Mouse (Mus musculus) layer of hippocampus, postnatal 14 days (tissue): ENCODE results near the gene Ddx5. TPM values are rescaled to one million over a fixed set of nuclear protein-coding genes. Genes with fewer than 3 reads are reported as not detected.
"Not testable (repeated sequence)": the region's sequence is repeated elsewhere in the genome, so short reads cannot be mapped to it uniquely, and the experiment has no call there.

ENCODE experiments used
- DNase-seq, 2 experiments: peaks; one replicate each; pipeline ENCODE4 v3.0.0; 2021 to 2022; ENCODE audit warnings: low spot score in 2 of 2, mixed read lengths in 1 of 2
- total RNA-seq, 2 experiments: library from RNA; stranded (reverse); gene quantifications; 2 replicates each; pipeline ENCODE4 v1.2.3; 2021

The Ddx5 gene
- total RNA-seq, 2 experiments from 2014 or later, result 684 to 691 TPM

DNA sequence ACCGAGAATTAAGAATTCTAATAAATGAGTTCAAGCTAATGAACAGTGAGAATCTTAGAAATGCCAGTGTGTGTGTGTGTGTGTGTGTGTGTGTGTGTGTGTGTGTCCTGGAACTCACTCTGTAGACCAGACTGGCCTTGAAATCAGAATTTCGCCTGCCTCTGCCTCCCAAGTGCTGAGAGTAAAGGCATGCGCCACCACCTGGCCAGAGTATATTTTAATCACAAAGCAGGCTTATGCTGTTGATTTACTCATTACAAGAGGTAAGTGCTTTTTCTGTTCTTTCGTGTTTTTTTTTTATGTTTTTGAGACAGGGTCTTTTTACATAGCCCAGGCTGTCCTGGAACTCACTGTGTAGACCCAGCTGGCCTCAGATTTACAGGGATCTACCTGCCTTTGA, 4.9 kb upstream of the Ddx5 start:
- DNase-seq, result no peak

DNA sequence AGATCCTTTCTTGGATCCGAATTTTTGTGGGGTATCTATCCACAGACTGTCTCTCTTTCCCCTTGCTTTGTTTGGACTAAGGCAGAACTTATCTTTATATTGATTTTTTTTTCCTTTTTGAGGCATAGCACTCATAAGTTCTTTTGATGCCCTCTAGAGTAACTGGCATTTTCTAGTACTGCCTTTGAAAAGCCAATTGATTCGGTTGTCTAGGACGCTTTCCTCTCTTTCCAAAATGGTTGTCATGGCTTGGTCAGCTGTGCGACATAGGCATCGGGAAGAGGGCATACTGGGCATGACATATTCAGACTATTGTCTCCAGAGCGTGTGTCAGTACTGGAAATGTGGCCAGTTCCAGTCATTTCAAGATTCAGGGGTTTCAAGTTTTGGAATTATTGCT, 664 bp upstream of the Ddx5 start:
- DNase-seq, result no peak

DNA sequence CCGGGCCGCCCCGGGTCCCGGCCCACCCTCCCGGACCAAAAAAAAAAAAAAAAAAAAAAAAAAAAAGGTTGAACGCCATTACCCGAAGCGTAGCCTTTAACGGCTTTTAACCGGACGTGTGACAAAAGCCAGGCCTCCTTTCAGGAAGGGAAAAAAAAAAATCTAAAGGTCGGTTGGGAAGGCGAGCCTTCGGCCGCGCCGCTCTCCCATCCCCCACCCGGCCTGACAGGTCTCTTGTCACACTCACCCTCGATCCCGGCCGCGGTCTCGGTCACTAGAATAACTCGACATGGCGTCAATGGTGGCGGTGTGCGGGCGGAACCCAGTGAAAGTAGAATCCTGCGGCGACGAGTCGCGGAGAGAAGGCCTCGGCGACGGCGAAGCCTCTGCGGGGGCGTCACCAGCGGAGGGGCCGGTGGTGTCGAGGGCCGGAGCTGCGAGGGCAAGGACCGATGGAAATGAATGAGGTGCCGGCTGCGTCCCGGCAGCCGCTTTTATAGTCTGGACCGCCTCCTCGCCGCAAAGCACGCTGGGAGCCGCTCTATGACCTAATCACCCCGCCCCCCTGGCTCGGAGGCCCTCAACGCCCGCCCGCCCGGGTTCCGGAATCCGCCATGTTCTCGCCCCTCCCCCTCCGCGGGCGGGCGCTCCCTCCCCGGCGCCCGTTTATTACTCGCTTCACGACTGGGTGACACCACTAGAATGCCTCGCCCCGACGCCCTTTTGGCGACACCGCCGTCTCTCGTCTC, 785 bp downstream of the Ddx5 start:
- peak; percentile 98 to 100 for DNase-seq

DNA sequence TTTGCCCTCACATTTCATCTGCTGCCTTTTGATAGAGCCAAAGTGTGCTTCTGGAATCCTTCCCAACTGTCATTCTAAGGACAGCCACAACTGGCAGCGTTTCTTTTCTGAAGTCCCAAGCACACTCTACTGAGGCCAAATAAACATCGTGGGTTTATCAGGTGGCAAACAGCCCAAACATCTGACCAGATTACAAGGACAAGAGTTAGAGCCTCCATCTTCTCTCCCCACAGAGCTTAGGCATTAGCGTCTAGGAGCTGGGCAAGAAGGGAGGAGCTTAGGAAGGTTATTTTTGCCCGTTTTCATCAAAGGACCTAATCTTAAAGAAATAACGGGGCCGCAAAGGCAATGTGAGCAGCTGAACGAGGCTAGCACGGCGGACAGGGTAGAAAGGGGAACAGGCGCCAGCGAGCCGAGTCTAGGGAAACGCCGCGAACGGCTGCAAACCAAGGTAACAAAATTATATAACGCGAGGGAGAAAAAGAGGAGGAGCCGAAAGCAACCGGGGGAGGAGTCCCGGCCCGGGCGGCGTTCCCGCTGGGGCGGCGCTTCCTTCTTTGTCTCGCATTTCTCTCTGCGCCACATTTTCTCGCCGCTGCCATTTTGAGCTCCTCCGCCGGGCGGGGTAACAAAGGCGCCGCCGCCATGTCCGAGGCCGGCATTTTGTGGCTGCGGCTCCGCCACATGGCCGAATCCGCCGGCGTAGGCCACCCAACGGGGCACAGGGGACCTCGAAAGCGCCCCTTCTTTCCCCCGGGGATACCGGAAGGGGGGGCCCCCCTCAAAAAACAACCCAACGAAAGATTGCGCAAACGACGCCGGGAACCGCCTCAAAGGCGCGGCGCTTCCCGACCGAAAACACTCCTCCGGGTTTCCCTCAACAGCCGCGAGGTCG, 1.6 kb downstream of the Ddx5 start:
- DNase-seq, result peak; percentile 87 to 91

DNA sequence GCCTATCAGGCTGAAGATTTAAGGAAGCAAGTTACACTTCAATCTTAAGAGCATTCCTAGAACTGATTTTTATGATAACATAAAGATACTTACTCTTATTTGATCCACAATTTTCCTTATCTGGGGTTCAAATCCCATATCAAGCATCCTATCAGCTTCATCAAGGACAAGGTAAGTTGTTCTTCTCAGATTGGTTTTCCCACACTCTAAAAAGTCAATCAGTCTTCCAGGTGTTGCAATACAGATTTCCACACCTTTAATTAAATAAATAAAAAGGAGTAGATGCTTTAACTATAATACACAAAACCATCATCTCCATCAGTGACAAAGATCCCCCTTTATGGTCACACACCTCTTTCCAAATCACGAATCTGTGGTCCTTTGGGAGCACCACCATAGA, 3.9 kb downstream of the Ddx5 start:
- DNase-seq, result no peak

DNA sequence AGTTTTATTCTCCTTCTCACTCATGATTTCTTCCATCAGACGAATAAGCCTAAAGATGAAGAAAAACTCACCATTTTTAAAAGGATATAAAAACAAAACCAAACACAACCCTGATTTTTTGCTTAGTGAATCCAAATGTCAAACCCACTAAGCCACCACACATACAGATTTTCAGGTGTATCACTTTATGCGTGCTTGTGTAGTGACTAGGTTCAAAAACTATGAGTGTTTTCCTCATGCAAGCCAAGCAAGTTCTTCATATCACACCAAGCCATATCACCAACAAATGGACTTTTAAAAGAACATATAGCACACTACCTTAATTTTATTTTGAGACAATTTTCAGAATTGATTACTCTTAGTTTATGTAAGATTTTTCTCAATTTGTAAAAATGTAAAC, 4.5 kb downstream of the Ddx5 start:
- no peak for DNase-seq

DNA sequence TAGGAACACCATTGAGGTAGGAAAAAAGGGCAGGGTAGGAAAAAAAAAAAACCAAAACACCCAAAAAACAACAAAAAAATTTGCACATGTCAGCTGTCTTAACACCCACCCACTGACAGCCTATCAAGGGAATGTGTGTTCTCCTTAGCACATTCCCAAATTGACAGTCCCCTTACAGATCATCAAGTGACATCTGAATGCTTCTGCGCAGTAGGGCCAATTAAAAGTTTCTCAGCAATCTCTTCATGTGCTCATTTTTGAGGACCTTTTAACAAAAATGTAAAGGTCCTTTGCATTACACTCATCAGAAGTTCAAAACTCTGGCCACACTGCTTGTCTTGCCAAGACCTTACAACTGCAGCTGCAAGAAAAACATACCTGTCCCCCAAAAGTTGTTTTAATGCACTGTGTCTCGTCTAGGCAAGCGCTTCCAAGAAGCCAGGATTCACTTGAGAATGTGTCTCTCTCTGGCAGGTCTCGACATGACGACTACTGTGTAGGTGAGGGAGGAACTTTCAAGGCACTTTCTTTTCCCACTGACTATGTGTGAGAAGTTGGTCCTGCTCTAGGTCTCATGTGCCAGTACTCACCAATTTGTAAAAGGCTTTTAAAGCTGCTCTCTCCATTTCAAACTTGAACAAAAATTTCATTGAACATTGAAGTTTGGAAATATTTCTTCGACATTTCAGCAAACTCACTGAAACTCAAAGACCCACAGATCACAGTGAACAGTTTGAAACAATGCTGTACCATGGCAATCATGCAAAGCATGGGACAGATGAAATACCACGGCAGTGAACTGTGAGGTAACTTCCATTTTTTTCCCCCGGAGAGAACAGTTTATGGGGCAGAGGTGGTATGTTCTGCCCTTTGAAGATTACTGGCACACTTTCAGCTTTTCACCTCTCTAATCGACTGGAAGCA, 5.9 kb downstream of the Ddx5 start:
- DNase-seq, result no peak

DNA sequence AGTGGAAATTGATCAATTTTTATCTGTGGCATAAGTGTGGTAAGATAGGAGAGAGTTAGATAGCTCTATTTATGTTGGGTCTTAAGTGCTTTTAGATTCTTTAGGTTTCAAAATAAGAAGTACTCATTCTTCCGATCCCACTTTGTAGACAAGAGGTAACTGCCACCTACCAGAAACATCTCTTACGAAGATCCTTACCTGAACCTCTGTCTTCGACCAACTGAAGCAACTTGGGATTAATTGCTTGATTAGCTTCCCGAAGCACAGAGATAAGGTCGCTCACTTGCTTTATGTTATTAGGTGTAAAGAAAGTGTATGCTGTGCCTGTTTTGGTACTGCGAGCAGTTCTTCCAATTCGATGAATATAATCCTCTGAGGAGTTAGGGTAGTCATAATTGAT, 6.7 kb downstream of the Ddx5 start:
- DNase-seq, result not testable (repeated sequence)

DNA sequence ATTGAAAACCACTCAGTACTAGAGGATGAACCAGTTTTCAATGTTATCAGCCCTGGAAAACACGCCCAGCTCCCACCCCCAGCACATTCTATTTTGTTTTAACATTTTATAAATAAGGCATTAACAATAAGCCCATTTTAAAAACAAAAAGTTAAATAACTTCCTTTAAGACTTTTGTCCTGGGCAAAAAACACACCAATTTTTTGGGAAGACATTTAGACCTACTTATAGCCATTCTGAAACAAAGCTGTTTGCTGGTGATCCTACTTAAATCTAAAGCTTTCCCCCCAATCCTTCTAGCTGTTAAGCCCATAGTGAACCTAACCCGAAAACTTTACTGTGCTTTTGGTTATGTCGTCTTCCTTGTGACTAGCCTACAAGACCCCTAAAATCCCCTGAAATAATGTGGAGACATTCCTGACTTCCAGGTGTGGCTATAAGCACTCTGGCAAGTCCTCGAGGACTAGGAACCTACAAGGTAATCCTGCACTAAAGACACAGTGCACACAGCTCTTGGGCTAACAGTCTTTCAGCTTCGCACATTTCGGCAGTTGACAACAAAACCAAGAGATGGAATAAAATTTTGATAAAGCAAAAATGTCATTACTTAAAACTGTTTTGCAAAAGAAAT, 8.3 kb downstream of the Ddx5 start:
- DNase-seq, result no peak

DNA sequence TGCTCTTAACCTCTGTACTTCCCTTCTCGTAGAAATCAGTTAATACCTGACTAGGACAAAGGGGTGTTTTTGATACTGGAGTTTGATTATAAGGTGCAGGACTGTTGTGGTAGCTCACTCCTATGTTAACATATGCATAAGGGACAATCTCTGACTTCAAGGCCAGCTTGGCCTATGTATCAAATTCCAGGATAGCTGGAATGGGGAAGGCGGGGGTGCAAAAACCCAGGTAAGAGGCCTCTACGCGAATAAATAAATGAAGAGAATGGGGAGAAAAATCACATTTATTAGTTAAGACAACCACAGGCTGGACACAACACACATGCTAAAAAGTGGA, 8.9 kb downstream of the Ddx5 start:
- DNase-seq, result no peak

DNA sequence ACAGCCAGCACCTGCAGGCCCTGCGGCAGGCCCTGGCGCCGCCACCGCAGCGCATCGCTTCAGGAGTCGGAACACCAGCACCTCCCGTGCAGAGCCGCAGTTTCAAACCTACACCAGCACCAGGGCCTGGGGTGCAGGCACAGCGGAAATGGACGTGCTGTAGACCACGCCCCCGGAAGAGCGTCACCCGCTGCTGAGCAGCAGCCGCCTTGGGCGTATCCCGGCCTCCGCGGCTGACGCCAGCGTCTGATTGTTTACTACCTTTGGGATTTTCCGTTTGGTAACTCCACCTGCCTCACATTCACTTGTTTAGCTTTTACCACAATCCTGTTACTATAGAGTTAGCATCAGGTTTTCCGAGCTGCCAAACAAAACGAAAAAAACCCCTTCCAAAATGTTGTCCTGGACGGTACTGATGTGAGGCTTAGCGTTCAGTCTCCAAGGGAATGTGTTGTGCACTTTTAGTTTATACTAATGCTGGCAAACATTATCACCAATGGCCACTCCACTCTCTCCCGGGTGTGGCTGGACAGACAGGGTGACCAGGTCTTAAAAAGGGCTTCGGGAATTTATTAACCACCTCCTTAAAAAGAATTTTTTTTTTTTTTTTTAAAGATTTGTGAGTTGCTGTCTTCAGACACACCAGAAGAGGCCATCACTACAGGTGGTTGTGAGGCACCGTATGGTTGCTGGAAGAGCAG, 9.4 kb downstream of the Ddx5 start, which contains the start of gene Polg2:
TSS of gene Polg2 (minus strand) at position 150 of the 701 bp plus-strand sequence.
- peak; percentile 90 to 93 for DNase-seq

DNA sequence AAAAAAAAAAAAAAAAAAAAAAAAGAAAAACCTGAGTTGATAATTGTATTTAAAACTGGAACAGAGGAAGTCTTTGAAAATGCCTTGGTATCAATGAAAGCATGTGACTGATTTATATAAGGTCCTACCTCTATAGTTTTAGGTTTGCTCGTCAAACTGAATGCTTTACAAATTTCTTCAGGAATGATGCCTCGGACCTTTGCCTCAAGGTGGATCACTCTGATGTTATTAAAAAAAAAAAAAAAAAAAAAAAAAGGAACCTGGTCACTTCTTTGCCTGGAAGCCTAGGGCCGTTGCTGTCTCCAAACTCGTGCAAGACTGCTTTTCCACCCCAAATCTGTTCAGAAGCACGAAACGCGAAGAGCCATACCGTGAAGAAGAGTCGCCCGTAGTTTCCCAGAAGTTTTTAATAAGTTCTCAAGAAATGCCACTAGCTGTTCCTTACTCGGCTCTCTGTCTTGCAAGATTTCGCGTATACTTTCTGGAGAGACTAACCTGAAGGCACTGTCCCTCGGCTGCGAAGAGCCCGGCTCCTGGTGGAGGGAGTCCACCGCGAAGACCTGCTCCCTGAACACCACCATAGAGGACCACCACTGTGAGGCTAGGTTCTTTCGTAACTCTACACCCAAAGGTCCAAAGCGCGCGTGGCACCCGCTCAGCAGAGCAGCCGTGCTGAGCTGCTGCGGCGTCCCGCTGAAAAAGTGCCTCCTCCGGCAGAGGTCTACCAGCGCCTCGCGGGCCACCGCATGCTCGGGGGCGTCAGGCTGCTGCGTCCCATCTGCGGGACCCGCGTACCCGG, 10.2 kb downstream of the Ddx5 start:
- DNase-seq, result no peak

DNA sequence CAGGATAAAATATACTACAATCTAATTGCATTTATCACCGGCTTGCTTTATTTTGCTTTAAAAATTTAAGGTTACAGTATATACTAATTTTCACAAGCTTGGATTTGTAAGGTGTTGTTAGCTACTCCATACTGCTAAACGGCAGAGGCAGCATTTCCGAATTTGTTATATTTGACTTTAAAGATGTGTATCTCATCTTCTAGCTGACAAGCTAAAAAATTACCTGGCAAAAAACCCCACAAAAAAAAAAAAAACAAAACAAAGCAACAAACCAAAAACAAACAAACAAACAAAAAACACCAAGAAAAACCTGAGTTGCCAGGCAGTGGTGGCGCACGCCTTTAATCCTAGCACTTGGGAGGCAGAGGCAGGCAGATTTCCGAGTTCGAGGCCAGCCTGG, 10.9 kb downstream of the Ddx5 start:
- DNase-seq, result no peak

DNA sequence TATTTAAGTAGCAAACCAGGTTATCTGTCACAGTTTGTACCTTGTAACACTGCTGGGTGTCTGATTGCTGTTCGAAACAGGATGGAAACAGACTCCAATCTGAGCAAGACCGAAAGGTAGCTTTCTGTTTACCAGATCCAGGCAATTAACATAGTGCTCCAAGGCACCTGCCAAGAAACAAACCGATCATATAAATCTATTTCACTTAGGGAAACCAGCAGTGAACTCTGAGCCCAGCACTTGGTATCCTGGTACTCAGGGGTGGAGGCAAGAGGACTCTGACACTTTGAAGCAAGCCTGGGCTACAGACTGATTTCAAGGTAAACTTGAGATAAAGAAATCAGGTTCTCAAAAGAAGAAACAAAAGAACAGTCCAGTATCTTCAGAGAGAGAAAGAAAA, 11.6 kb downstream of the Ddx5 start:
- DNase-seq, result no peak

DNA sequence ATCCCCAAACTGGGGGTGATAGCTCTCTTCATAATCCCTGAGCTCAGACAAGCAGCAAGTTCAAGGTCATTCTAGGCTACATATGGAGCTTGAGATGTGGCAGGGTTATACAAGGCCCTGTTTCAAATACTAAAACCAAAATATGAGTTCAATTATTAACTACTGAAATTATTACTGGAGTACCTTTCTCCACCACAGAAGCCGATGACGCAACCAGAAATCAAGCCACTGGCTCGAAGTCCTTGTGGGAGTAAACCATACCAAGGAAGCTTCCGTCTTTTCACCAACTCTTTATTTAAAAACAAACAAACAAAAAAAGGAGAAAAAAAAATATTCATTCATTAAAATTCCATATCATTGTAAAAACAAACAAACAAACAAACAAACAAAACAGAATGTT, 12.0 kb downstream of the Ddx5 start:
- DNase-seq, result no peak

DNA sequence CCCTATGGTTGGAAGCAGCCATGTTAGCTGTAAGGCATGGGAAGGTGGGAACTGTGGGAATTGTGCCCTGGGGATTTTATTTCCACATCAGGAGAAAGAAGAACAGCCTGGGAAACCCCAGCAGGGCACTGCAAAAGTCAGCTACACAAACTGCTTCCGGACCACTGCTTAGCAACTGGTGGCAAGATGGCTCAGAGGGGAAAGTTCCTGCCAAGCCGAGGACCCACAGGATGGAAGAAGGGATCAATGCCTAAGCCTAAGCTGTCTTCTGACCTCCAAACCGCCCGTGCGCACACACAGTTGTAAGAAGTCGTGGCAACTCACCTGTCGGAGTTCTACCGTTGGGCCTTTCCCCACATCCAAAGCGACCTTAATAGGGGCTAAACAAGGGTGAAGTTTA, 15.9 kb downstream of the Ddx5 start:
- no peak for DNase-seq

DNA sequence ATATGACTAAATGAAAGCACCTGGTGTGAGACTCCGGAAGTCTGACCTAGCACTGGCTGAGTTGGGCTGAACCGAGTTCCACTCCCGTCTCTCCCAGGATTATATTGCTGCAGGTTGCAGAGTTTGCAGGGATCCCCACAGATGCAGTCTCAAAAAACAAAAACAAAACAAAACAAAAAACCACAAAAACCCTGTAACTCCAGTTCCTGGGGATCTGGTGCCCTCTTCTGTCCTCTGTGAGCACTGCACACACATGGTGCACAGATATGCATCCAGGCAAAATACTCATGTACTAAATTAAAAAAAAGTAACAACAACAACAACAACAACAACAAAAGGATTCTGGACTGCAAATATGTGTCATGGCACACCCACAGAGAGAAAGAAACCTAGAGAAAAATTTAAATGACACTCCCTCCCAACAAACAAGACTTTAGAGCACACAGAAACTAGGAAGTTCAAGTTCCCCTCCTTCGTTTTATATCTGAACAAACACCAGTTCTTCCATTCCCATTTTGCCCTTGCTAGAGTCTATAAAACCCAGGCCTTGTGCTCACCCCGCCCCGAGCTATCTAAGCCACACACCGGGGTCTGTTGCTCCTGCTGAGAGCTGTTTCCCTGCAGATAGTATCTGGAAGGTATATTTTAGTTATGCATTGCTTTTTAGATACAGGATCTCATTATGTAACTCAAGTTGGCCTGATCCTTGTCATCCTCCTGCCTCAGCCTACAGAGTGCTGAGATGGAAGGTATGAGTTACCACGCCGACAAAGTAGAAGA, 18.6 kb downstream of the Ddx5 start:
- no peak for DNase-seq

DNA sequence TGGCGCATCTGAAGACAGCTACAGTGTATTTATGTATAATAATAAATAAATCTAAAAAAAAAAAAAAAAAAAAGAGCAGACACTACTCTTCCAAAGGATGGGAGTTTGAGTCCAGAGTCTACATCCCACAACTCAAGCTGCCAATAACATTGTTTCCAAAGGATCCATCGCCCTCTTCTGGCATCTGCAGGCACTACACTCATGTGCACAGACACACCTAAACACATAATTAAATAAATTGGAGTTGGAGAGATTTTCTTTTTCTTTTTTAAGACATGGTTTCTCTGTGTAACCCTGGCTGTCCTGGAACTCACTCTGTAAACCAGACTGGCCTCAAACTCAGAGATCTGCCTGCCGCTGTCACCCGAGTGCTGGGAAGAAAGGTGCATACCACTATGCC, 21.5 kb downstream of the Ddx5 start:
- DNase-seq, result no peak
